Mouse (Mus musculus) MEL (cell line): ENCODE measurements around the gene Cmtm6.

ENCODE experiments used
- CTCF ChIP-seq, 3 experiments: IDR thresholded peaks in 2 of 3; conservative IDR thresholded peaks in 1 of 3; 2 replicates each; pipeline ENCODE4 v1.5.1; 2011 to 2012; ENCODE audit warnings: low read length in 3 of 3, low read depth in 2 of 3, mild to moderate bottlenecking in 2 of 3, improper control_type of control experiment in 1 of 3, inconsistent platforms in 1 of 3, mixed read lengths in 1 of 3, moderate library complexity in 1 of 3; ENCODE audit not compliant: control insufficient read depth in 1 of 3, insufficient read depth in 1 of 3, poor library complexity in 1 of 3, severe bottlenecking in 1 of 3
- EP300 ChIP-seq, 2 experiments: IDR thresholded peaks; 2 replicates each; pipeline ENCODE4 v1.6.1; 2011; ENCODE audit warnings: improper control_type of control experiment in 2 of 2, low read length in 2 of 2, low read depth in 1 of 2, mild to moderate bottlenecking in 1 of 2
- HCFC1 ChIP-seq: IDR thresholded peaks from 2 replicates; pipeline ENCODE4 v1.6.1; 2012; ENCODE audit warnings: low read depth, mild to moderate bottlenecking, inconsistent platforms, low read length, improper control_type of control experiment, moderate library complexity
- KAT2A ChIP-seq: conservative IDR thresholded peaks from 2 replicates; pipeline ENCODE4 v1.6.1; 2012; ENCODE audit warnings: low read depth, low read length, improper control_type of control experiment, inconsistent platforms
- MAX ChIP-seq: IDR thresholded peaks from 2 replicates; pipeline ENCODE4 v1.6.1; 2011; ENCODE audit warnings: low read length, improper control_type of control experiment
- MAZ ChIP-seq: IDR thresholded peaks from 2 replicates; pipeline ENCODE4 v1.6.1; 2012; ENCODE audit warnings: low read depth, mild to moderate bottlenecking, inconsistent platforms, low read length, improper control_type of control experiment
- MYC ChIP-seq: IDR thresholded peaks from 2 replicates; pipeline ENCODE4 v1.6.1; 2011; ENCODE audit warnings: low read depth, mild to moderate bottlenecking, low read length, improper control_type of control experiment, moderate library complexity
- POLR2A ChIP-seq, 2 experiments: IDR thresholded peaks; 2 replicates each; pipeline ENCODE4 v1.6.1; 2011 to 2012; ENCODE audit warnings: low read length in 2 of 2, mild to moderate bottlenecking in 2 of 2, control low read depth in 1 of 2, improper control_type of control experiment in 1 of 2, low read depth in 1 of 2, moderate library complexity in 1 of 2; ENCODE audit not compliant: control insufficient read depth in 1 of 2, insufficient read depth in 1 of 2, poor library complexity in 1 of 2
- POLR2AphosphoS5 ChIP-seq: IDR thresholded peaks from 2 replicates; pipeline ENCODE4 v1.6.1; 2012; ENCODE audit warnings: low read depth, borderline replicate concordance, mild to moderate bottlenecking, inconsistent platforms, low read length, moderate library complexity, mixed read lengths
- ZC3H11A ChIP-seq: IDR thresholded peaks from 2 replicates; pipeline ENCODE4 v1.6.1; 2012; ENCODE audit warnings: low read depth, mild to moderate bottlenecking, inconsistent platforms, low read length, improper control_type of control experiment

DNA sequence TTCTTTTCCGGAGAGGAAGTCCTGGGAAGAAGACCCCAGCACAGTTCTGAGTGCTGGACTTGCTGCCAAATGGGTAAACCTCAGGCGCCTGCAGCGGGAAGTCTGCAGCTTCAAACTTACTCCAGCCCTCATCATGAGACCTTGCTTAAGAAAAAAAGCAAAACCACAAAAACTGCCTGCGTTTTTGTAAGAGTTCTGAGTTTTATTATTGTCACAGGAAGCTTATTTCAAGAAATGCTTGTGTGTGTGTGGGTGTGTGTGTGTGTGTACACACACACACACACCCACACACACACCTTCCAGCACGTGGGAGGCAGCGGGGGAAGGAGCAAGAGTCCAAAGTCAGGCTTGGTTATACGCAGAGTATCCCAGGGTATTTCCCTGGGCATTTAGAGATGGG is 27.4 kb downstream of the Cmtm6 start:
- TF ChIP-seq POLR2A (IDR thresholded peaks at IDR 0.05; ENCODE audit: control insufficient read depth in 1 of 2, insufficient read depth in 1 of 2, low read depth in 1 of 2, low read length in 2 of 2, poor library complexity in 1 of 2), result no peak
- no peak for TF ChIP-seq CTCF (IDR thresholded peaks at IDR 0.05 in 2 of 3, conservative IDR thresholded peaks at IDR 0.05 in 1 of 3; ENCODE audit: control insufficient read depth in 1 of 3, insufficient read depth in 1 of 3, low read depth in 2 of 3, low read length in 3 of 3, poor library complexity in 1 of 3, severe bottlenecking in 1 of 3)
- no peak for TF ChIP-seq MAZ
- TF ChIP-seq ZC3H11A, result no peak
- no peak for TF ChIP-seq HCFC1
- no peak for TF ChIP-seq KAT2A
- no peak for TF ChIP-seq MAX
- TF ChIP-seq POLR2AphosphoS5, result no peak
- no peak for TF ChIP-seq EP300 (IDR thresholded peaks at IDR 0.05; ENCODE audit: low read depth in 1 of 2, low read length in 2 of 2)
- no peak for TF ChIP-seq MYC
